Mouse (Mus musculus) left cerebral cortex, postnatal 10 days (tissue): ENCODE measurements around the gene Rpa2. TPM values are rescaled to one million over a fixed set of nuclear protein-coding genes. Genes with fewer than 3 reads are reported as not detected.
"Not testable (repeated sequence)": the region's sequence is repeated elsewhere in the genome, so short reads cannot be mapped to it uniquely, and the experiment has no call there.

ENCODE experiments used
- DNase-seq, 2 experiments: peaks; one replicate each; pipeline ENCODE4 v3.0.0; 2021 to 2022; ENCODE audit warnings: low spot score in 2 of 2, mixed read lengths in 1 of 2; ENCODE audit errors: extremely low spot score in 1 of 2
- intact Hi-C: fragments of 180-260 bp; cut with DNase I; formaldehyde crosslinking; loops from one replicate; pipeline ENCODE4 v1.15.1; 2025
- total RNA-seq, 2 experiments: library from RNA; stranded (reverse); gene quantifications; 2 replicates each; pipeline ENCODE4 v1.2.3; 2021

Rpa2 gene
- total RNA-seq, 2 experiments from 2014 or later, result 13.9 to 15.5 TPM

DNA sequence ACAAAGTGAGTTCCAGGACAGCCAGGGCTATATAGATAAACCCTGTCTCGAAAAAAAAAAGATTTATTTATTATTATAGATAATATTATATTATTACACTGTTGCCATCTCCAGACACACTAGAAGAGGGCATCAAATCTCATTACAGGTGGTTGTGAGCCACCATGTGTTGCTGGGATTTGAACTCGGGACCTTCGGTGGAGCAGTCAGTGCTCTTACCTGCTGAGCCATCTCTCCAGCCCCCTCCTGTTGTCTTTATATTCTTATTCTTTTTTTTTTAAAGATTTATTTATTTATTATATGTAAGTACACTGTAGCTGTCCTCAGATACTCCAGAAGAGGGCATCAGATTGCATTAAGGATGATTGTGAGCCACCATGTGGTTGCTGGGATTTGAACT is 30.5 kb downstream of the Rpa2 start:
- intact Hi-C loops, DNase-seq: not testable (repeated sequence)

DNA sequence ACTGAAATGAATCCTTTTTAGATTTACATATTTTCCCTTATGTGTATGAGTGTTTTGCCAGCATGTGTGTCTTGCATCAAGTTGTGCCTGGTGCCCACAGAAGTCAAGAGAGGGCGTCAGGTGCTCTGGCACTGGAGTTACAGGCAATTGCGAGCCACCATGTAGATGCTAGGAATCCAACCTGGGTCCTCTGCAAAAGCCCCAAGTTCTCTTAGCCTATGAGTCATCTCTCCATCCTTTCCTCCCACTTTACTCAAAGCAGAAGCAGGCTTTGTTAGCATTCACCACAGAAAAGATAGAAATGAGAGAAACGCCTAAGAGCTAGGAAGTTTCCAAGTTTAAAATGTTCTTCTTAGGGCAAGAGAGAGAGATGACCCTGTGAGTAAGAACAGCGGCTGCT is 31.7 kb downstream of the Rpa2 start:
- no peak for DNase-seq
- intact Hi-C loops, result no loop called here

DNA sequence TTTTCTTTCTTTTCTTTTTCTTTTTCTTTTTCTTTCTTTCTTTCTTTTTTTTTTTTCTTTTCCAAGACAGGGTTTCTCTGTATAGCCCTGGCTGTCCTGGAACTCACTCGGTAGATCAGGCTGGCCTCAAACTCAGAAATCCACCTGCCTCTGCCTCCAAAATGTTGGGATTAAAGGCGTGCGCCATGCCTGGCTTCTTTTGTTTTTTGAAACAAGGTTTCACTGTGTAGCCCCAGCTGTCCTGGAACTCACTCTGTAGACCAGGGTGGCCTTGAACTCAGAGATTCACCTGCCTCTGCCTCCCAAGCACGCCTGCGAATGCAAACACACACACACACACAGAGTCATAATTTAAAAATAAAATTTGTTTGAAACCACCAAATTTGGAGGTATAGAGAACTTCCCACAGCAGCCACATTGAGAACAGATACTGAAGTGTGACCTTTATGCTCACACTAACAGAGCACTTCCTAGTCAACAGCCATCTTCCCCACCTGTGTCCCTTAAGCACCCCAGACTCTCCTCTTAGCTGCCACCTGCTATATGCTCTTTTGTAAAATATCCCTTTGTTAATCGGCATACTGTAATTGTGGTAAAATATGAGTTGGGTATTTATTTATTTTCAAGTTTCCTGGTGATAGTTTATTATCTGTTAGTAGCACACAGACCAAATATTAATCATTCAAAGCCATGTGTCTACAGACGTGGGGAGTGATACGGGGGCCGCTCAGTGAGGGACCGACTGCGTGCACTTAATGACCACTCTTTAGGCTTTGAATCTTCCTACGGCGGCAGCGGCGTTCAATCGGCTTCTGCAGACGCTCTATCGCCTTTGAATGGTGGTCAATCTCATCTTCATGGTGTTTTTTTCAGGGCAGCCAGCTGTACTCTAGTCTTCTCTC is 33.3 kb downstream of the Rpa2 start:
- DNase-seq, result no peak
- intact Hi-C loops, result no loop called here

DNA sequence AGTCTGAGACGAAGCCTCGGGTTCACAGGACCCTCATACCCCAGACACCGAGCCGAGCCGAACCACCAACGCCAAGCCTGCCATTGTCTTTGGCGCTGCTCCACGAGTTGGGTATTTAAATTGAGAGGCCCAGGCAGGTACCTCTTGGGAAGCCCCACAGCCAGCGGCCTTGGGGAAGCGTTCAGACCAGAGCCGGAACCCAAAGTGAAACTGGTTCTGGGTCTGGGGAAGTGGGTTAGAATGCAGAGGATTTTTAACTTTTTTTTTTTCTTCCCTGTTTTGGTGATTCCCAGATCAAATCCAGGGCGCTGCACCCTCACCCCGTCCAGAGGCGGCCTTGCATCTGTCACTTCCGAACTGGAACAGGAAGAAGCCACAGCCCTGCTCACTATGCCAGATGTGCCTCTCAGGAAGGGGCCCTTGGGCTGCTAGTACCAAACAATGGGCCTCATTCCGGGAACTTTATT is 34.1 kb downstream of the Rpa2 start:
- intact Hi-C loops, result no loop called here

DNA sequence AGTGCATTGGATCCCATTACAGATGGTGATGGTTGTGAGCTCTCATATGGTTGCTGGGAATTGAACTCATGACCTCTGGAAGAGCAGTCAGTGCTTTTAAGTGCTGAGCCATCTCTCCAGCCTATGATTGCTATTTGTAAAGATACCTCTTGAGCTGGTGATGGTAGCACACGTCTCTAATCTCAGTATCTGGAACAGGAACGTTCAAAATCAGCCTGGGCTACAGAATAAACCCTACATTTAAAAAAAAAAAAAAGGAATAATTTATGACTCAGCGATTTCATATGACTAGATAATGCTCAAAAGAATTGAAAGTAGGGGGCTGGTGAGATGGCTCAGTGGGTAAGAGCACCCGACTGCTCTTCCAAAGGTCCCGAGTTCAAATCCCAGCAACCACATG is 35.1 kb downstream of the Rpa2 start:
- intact Hi-C loops, result no loop called here
- DNase-seq, result no peak

More for the DNA sequence above, 34.1 kb downstream of the Rpa2 start:
- DNase-seq, result peak in 1 of 2 experiments; percentile 31

DNA sequence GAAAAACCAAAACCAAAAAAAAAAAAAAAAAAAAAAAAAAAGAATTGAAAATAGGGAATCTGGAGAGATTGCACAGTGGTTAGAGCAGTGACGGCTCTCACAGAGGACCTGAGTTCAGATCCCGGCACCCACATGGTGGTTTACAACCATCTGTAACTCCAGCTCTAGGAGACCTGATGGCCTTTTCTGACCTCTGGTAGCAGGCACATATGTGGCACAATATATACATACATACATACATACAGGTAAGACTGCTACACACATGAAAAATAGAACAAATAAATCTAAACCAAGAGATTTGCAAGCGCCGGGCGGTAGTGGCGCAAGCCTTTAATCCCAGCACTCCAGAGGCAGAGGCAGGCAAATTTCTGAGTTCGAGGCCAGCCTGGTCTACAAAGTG is 35.7 kb downstream of the Rpa2 start:
- no peak for DNase-seq
- intact Hi-C loops, result no loop called here

DNA sequence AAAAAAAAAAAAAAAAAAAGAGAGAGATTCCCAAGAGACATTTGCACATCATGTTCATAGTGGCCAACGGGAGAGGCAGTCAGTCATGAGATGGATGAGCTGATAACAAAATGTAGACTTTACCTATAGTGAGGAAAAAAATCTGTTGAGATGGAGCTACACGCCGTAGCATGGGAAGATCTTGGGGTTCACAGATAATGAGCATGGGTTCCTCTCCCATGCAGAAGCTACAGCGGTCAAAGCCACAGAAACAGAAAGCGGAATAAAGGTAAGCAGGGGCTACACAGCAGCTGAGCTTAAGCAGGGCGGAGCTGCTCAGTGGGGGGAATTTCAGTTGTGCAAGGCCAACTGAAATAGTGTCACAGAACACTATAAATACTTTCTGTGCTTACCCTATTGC is 36.2 kb downstream of the Rpa2 start:
- DNase-seq, result no peak
- intact Hi-C loops, result no loop called here

DNA sequence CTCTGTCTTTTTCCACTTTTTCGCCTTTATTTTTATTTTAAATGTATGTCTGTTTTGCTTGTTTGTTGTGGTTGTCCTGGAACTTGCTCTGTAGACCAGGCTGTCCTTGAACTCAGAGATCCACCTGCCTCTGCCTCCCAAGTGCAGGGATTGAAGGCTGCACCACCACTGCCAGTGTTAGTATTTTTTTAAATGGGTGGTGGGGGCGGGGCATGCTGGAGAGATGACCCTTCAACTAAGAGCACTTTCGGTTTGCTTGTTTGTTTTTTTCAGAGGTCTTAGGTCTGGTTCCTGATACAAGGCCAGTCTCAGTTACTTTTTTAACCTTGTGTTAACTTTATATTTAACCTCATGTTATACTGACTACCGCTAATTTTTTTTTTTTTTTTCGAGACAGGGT is 37.0 kb downstream of the Rpa2 start:
- DNase-seq, result no peak
- intact Hi-C loops, result no loop called here

DNA sequence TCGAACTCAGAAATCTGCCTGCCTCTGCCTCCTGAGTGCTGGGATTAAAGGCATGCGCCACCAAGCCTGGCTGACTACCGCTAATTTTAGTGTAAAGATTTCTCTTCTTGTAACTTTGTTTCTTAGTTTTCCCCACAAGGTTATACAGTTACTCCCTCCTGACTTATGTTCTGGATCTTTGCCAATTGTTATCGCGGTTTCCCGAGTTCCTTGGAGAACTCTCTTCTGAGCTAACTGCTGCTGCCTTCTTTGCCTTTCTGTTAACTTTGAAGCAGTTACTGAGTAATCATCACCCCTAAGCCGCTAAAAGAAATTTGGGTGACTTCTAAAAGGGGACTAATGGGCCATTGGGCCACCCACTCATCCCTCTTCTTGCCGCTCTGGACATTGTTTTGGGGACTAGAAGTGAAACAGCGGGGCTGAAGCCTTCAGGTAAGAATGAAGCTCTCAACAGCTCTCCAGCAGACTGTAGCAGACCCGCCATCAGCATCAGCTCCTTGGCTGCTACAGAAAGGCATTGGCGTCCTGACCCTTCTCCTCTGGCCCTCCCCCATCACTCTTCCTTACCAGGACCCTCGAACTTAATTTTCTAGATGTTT is 37.6 kb downstream of the Rpa2 start:
- intact Hi-C loops, result no loop called here
- DNase-seq, result no peak

DNA sequence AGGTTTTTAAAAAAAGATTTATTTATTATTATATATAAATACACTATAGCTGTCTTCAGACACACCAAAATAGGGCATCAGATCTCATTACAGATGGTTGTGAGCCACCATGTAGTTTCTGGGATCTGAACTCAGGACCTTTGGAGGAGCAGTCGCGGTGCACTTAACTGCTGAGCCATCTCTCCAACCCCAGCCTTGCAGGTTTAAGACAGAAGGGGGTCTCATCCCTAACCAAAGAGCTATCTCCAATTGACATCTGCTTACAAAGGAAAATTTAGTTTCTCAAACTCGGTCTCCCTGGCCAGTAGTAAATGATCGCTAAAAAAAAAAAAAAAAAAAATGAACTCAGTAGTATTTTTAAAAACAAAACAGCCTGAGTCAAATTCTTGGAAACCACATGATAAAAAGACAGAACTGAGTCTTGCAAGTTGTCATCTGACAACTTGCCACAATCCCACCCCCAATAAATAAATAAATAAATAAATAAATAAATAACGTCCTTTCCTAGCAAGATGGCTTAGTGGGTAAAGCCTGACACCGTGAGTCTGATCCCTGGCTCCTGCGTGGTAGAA is 38.6 kb downstream of the Rpa2 start:
- intact Hi-C loops, result no loop called here
- no peak for DNase-seq

DNA sequence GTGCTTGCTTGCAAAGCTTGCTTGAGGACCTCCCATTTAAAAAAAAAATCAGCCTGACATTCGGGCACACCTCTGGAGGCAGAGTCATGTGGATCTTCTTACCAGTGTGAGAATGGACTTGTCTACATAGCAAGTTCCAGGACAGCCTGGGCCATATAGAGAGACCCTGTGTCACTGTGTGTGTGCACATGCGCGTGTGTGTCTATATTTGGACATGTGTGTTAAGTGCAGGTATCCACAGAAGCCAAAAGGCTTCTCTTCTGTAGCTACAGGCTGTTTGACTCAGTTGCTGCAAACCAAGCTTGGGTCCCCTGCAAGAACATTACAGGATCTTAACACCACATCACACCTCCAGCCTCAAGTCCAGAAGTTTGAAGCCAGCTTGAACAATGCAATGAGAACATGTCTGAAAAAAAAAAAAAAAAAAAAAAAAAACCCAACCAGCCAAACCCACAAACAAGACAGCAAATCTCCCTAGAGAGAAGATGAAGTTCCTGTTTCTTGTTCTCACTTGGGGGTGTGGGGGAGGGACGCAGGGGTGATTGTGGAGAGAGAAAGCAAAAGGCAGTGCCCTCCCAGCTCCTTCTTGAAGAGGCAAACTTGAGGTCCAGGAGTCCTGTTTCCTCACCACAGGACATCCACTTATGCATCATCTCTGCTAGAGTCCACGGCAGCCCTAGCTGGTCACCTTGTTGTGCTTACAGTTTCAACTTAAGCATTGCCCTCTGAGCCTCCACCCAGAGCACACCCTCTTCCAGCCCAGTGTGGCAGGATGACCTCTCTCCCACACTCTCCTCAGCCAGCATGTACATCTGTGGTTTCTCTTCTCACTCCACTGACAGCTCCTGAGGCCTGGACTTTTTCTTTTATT is 39.9 kb downstream of the Rpa2 start:
- intact Hi-C loops, result no loop called here
- no peak for DNase-seq

DNA sequence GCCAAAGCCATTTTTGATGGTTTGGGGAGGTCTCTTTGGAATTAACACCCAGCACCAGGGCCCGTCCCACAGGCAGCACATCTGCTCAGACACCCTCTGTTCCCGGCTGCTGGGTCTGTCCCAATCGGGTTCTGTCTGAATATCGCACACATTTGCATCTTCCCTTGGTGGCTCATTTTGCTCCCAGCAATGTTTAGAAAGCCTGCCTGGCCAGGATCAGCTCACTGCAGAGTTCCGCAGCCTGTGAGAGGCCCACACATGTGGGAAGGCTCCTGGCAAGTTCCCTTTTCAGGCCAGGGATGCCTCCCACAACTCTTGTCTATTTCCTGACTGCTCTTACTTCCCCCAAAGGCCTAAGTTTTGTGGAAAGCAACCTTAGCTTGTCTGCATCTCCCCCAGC is 41.5 kb downstream of the Rpa2 start:
- intact Hi-C loops, result no loop called here
- DNase-seq, result no peak

DNA sequence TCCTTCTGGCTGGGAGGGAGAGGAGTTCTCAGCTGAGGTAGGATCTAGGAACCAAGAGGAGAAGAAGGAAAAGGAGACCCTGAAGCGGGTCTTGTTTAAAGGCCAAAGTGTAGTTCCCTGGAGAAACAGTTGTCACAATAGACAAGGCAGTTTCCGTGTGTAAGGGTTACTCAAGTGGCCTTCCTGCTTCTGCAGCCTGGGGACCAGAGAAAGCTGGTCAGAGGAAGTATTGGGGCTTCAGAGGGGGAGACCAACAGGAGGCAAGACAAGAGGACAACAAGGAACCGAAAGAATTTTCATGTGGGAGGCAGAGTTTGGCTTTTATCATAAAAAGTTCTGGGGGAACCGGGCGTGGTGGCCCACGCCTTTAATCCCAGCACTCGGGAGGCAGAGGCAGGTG is 48.3 kb downstream of the Rpa2 start:
- intact Hi-C loops, result no loop called here
- no peak for DNase-seq

DNA sequence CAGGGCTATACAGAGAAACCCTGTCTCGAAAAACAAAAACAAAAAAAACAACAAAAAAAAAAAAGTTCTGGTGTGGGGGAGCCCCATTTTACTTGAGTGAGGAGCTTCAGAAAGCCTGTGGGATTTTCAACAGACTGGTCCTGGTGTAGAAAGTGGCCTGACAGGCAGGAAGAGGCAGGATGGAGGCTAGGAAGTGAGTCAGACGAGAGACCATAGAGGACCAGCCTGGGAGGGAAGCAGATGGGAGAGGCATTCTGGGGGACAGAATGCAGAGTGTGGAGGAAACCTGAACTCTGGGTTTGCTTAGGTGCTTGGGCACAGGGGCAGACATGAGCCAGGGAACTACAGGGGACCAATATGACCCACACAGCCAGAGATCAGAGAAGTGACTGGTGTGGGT is 48.7 kb downstream of the Rpa2 start:
- intact Hi-C loops, result no loop called here
- no peak for DNase-seq

DNA sequence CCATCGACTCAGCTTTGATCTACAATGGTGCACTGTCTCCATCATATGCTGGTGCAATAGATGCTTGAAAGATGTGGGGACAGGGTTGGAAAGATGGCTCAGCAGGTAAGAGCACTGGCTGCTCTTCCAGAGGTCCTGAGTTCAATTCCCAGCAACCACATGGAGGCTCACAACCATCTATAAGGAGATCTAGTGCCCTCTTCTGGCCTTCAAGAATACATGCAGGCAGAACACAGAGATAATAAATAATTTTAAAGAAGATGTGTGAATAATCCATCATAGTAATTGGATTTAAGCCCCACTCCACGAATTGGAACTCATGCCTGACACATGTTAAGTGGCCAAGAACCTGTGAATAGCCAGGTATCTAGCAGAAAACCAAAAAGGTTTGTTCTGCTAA is 50.3 kb downstream of the Rpa2 start:
- intact Hi-C loops, result no loop called here
- DNase-seq, result no peak

DNA sequence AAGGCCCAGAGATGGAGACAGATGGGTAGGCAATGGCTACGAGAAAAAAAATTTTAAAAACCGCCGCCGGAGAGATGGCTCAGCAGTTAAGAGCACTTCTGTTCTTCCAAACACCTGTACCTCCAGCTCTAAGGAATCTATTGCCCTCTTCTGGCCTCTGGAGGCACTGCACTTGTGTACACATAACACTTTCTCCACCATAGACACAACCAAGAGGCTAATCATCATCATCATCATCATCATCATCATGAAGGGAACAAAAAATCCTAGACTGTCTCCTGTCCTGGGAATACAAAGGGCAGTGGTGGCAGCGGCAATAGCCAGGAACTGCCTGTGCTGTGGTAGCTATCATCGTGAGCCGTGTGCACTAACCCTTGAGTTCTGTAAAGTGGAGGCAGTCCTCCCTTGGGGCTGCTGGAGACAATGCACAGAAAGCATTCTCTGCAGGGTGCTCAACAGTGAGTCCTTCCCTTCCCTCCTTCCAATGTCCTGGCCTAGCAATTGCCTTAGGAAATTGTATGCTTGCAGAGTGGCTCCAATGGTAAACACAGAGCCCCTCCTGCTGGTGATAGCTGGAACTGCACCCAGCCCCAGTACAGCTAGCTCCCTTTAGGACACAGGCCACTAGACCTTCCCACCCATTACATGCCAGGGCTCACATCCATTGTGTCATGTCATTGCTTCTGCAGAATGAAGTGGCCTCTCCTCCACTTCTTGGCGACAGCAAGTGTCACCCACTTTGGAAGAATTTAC is 55.7 kb downstream of the Rpa2 start:
- intact Hi-C loops, result loop anchor here (5.0 to 10.0 kb wide), 2 partner anchors 46 to 109 kb away; no protein-coding TSS in a partner anchor
- DNase-seq, result peak; percentile 52 to 73
